Mouse (Mus musculus): ENCODE data around the gene Olfr1109. TPM values are rescaled to one million over a fixed set of nuclear protein-coding genes. Genes with fewer than 3 reads are reported as not detected.

The Olfr1109 gene
- not detected in 2 replicates for polyA plus RNA-seq (2015; fragmentation: Nextera tagmentation; extraction: Ambion mirVana)

DNA sequence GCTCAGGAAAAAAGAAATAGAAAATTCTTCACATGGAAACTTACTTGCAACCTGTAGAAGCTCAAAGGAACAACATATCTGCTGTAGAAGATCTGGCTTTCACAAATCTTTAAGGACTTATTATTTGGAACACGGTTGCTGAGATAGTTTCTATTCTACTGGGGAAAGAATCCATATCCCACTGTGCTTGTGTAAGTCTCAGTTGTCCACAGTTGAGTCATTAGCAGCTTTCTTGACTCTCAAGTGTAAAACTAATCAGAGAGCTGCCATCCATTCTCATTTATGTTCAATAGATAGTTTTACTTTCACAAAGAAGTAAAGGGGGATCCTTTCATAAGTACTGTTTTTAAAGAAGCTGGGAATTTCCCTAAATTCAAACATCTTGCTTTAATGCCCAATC, at the start of gene Olfr1109:
Olfr1109 (minus strand) TSS at position 101 of the 400 bp plus-strand sequence.
- WGBS (ENCODE audit: insufficient replicate concordance): 44% methylated on average over 1 of the region's 1 CpGs
- ATAC-seq (ENCODE audit: insufficient read depth): no peak

DNA sequence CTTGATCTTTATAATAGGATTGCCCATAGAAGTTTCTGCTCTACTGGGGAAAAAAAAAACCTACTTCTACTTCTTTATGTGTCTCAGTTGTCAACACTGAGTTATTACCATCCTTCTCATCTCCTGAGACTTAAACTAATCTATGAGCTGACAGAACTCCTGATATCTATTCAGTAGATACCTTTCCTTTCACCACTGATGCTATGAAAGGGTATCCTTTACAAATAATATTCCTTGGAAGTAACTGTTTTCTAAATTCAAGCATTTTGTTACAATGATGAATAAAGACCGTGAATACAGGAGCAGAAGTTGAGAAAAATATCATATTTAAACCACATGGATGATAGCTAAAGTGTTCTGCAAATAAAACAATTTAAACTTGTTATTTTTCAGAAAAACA, 44.4 kb upstream of the Olfr1109 start, which contains the start of gene Olfr1110:
Olfr1110 (minus strand) TSS at position 101 of the 400 bp plus-strand sequence.
- H3K27ac ChIP-seq (replicated peaks): no peak within 1 kb of the TSS
- no peaks in the 10 kb centered on the region for H3K36me3 ChIP-seq (replicated peaks)
- H3K9me3 ChIP-seq (replicated peaks): no peaks in the 10 kb centered on the region
- H3K4me3 ChIP-seq (replicated peaks): no peak within 1 kb of the TSS
- ATAC-seq (ENCODE audit: insufficient read depth): no peak
- no peaks in the 10 kb centered on the region for H3K27me3 ChIP-seq
- H3K4me1 ChIP-seq (replicated peaks): no peaks in the 10 kb centered on the region
- H3K9ac ChIP-seq: no peak within 1 kb of the TSS
- WGBS (ENCODE audit: insufficient replicate concordance): 42% methylated on average over 1 of the region's 1 CpGs
- no peak within 1 kb of the TSS for H3K4me2 ChIP-seq

More for the DNA sequence above, at the start of gene Olfr1109:
- no peaks in the 10 kb centered on the region for H3K36me3 ChIP-seq (replicated peaks)
- no peaks in the 10 kb centered on the region for H3K9me3 ChIP-seq (replicated peaks)
- H3K27me3 ChIP-seq: no peaks in the 10 kb centered on the region
- H3K27ac ChIP-seq (replicated peaks): no peak within 1 kb of the TSS
- no peak within 1 kb of the TSS for H3K4me2 ChIP-seq
- H3K4me1 ChIP-seq (replicated peaks): no peaks in the 10 kb centered on the region
- no peak within 1 kb of the TSS for H3K4me3 ChIP-seq (replicated peaks)
- H3K9ac ChIP-seq: no peak within 1 kb of the TSS

DNA sequence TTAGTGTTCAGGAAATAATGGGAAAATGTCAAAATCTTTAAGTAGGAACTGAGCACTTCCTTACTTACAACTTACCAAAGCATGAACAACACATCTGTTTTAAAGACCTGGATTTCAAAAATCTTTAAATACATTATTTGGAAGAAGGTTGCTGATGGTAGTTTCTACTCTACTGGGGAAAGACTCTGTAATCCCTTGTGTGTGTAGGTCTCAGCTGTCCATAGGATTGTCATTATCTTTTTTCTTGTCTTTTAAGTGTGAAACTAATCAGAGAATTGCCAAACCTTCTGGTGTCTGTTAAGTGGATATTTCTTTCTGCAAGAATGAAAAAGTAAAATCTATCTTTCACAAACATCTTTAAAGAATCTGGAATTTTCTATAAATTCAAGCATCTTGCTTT, 18.7 kb upstream of the Olfr1109 start, which contains the start of gene Olfr259:
Olfr259 (minus strand) TSS at position 101 of the 400 bp plus-strand sequence.
- Histone ChIP-seq H3K36me3 (replicated peaks) (no peaks in the 10 kb centered on the region), H3K9me3 (replicated peaks) (no peaks in the 10 kb centered on the region), H3K4me1 (replicated peaks) (no peaks in the 10 kb centered on the region), H3K27ac (replicated peaks) (no peak within 1 kb of the TSS), H3K4me2 (no peak within 1 kb of the TSS), H3K27me3 (no peaks in the 10 kb centered on the region), H3K9ac (no peak within 1 kb of the TSS), H3K4me3 (replicated peaks) (no peak within 1 kb of the TSS)
- no peak for ATAC-seq (ENCODE audit: insufficient read depth)

DNA sequence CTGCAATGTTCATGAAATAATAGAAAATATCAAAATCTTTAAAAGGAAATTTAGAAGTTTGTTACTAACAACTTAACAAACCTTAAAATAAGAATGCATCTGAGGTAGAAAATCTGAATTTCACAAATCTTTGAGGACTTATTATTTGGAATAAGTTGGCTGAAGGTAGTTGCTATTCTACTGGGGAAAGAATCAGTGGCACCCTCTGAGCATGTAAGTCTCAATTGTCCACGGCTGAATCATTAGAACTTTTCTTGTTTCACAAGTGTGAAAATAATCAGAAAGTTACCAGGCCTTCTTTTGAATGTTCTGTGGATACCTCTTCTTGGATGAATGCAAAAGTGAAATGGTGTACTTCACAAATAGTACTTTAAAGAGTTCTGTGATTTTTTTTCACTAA, 20.1 kb downstream of the Olfr1109 start, which contains the start of gene Olfr1107:
Olfr1107 (minus strand) TSS at position 101 of the 400 bp plus-strand sequence.
- H3K27ac ChIP-seq (replicated peaks): no peak within 1 kb of the TSS
- H3K9me3 ChIP-seq (replicated peaks): no peaks in the 10 kb centered on the region
- 43% methylated on average over 1 of the region's 1 CpGs for WGBS (ENCODE audit: insufficient replicate concordance)

DNA sequence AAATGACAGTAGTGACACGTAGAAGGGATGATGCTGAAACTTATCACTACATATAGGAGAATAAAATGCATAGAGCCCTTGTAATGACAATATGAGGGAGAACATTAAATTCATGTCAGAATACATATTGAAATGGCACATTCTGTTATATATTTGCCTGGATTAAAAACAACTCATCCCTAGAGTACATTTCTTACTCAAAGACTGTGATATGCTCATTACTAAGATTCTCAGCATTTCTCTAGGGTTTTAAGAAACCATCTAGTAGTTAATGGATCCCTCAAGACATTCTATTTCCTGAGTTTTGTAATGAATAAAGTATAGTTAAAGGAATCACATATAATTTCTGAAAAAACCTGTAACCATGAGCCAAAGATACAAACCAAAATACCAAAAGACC, 43.6 kb downstream of the Olfr1109 start, which contains the start of gene Olfr1106:
Olfr1106 (minus strand) TSS at position 101 of the 400 bp plus-strand sequence.
- Histone ChIP-seq H3K4me2 (no peak within 1 kb of the TSS), H3K36me3 (replicated peaks) (no peaks in the 10 kb centered on the region), H3K4me3 (replicated peaks) (no peak within 1 kb of the TSS), H3K27ac (replicated peaks) (no peak within 1 kb of the TSS), H3K9me3 (replicated peaks) (no peaks in the 10 kb centered on the region), H3K9ac (no peak within 1 kb of the TSS), H3K27me3 (no peaks in the 10 kb centered on the region), H3K4me1 (replicated peaks) (no peaks in the 10 kb centered on the region)
- WGBS (ENCODE audit: insufficient replicate concordance): 51% methylated on average over 1 of the region's 1 CpGs
- no peak for ATAC-seq (ENCODE audit: insufficient read depth)

More for the DNA sequence above, 20.1 kb downstream of the Olfr1109 start, which contains the start of gene Olfr1107:
- H3K27me3 ChIP-seq: no peaks in the 10 kb centered on the region
- no peak within 1 kb of the TSS for H3K9ac ChIP-seq
- no peaks in the 10 kb centered on the region for H3K4me1 ChIP-seq (replicated peaks)
- H3K4me3 ChIP-seq (replicated peaks): no peak within 1 kb of the TSS
- ATAC-seq (ENCODE audit: insufficient read depth): no peak
- no peak within 1 kb of the TSS for H3K4me2 ChIP-seq
- H3K36me3 ChIP-seq (replicated peaks): no peaks in the 10 kb centered on the region

Other genes starting within 250 kb of the Olfr1109 start
- gene Olfr1095, start 244.3 kb downstream of the Olfr1109 start, polyA plus RNA-seq (2015; fragmentation: Nextera tagmentation; extraction: Ambion mirVana): not detected in 2 replicates
- not detected in 2 replicates for gene Gm13723, start 221.2 kb downstream of the Olfr1109 start, polyA plus RNA-seq (2015; fragmentation: Nextera tagmentation; extraction: Ambion mirVana)
- not detected in 2 replicates for gene Olfr1097, start 203.8 kb downstream of the Olfr1109 start, polyA plus RNA-seq (2015; fragmentation: Nextera tagmentation; extraction: Ambion mirVana)
- gene Olfr1098, start 171.5 kb downstream of the Olfr1109 start, polyA plus RNA-seq (2015; fragmentation: Nextera tagmentation; extraction: Ambion mirVana): not detected in 2 replicates
- not detected in 2 replicates for gene Olfr1099, start 135.3 kb downstream of the Olfr1109 start, polyA plus RNA-seq (2015; fragmentation: Nextera tagmentation; extraction: Ambion mirVana)
- not detected in 2 replicates for gene Olfr1100, start 116.1 kb downstream of the Olfr1109 start, polyA plus RNA-seq (2015; fragmentation: Nextera tagmentation; extraction: Ambion mirVana)
- not detected in 2 replicates for gene Olfr1101, start 104.8 kb downstream of the Olfr1109 start, polyA plus RNA-seq (2015; fragmentation: Nextera tagmentation; extraction: Ambion mirVana)
- not detected in 2 replicates for gene Olfr1102, start 97.6 kb downstream of the Olfr1109 start, polyA plus RNA-seq (2015; fragmentation: Nextera tagmentation; extraction: Ambion mirVana)
- not detected in 2 replicates for gene Olfr1104, start 68.9 kb downstream of the Olfr1109 start, polyA plus RNA-seq (2015; fragmentation: Nextera tagmentation; extraction: Ambion mirVana)
- not detected in 2 replicates for gene Olfr1105, start 59.5 kb downstream of the Olfr1109 start, polyA plus RNA-seq (2015; fragmentation: Nextera tagmentation; extraction: Ambion mirVana)
- gene Olfr1106, start 43.7 kb downstream of the Olfr1109 start, polyA plus RNA-seq (2015; fragmentation: Nextera tagmentation; extraction: Ambion mirVana): not detected in 2 replicates
- not detected in 2 replicates for gene Olfr1107, start 20.2 kb downstream of the Olfr1109 start, polyA plus RNA-seq (2015; fragmentation: Nextera tagmentation; extraction: Ambion mirVana)
- not detected in 2 replicates for gene Olfr259, start 18.6 kb upstream of the Olfr1109 start, polyA plus RNA-seq (2015; fragmentation: Nextera tagmentation; extraction: Ambion mirVana)
- not detected in 2 replicates for gene Olfr1110, start 44.3 kb upstream of the Olfr1109 start, polyA plus RNA-seq (2015; fragmentation: Nextera tagmentation; extraction: Ambion mirVana)
- not detected in 2 replicates for gene Olfr1111, start 56.6 kb upstream of the Olfr1109 start, polyA plus RNA-seq (2015; fragmentation: Nextera tagmentation; extraction: Ambion mirVana)
- not detected in 2 replicates for gene Olfr1112, start 91.8 kb upstream of the Olfr1109 start, polyA plus RNA-seq (2015; fragmentation: Nextera tagmentation; extraction: Ambion mirVana)
- not detected in 2 replicates for gene Olfr1113, start 113.0 kb upstream of the Olfr1109 start, polyA plus RNA-seq (2015; fragmentation: Nextera tagmentation; extraction: Ambion mirVana)
- gene Olfr1115, start 152.0 kb upstream of the Olfr1109 start, polyA plus RNA-seq (2015; fragmentation: Nextera tagmentation; extraction: Ambion mirVana): not detected in 2 replicates
- not detected in 2 replicates for gene Olfr1116, start 171.5 kb upstream of the Olfr1109 start, polyA plus RNA-seq (2015; fragmentation: Nextera tagmentation; extraction: Ambion mirVana)
- not detected in 2 replicates for gene Olfr1118, start 211.6 kb upstream of the Olfr1109 start, polyA plus RNA-seq (2015; fragmentation: Nextera tagmentation; extraction: Ambion mirVana)

All from liver, embryonic 15.5 days (tissue).